Mouse (Mus musculus): Measurements from ENCODE around the gene Prkg1.

Gene Prkg1

DNA sequence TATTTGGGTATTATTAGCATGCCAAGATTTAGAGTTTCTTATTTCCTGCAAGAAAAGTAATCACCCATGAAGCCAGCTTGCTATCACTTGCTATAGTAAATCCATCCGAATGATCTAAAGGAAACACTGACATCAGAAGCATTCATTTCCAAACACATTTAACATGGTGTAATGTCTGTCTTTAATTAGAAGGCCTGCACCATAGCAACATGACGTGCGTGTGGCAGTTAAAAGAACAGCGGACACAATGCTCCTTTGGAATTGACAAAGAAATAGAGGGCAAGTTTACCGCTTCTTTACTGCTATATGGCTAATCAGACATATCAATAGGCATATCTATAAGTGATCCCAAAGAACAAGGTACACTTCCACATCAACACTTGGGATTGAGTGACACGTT is 733.2 kb downstream of the Prkg1 start:
- DNase-seq: no peak

DNA sequence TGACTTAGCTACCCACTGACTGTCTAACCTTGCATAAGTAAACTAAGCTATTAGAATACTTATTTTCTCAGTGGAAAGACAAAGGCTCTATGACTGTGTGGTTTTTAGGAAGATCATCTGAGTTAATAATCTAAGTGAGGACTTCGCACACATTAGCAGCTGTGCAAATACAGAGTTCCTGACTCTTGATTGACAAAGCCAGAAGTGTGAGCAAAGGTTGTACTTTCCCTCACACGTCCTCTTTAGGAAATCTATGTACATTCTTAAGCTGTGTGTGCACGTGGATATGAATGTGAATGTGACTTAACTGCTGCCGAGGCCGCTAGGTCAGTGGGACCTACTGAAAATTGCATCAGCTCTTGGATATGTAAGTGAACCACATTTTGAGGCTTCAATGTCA is 738.0 kb downstream of the Prkg1 start:
- no peak for DNase-seq

- no peak for DNase-seq
These were observed 753.2 kb downstream of the Prkg1 start for GRCm38 (mm10) chr19:31011528-31012133.

GRCm38 (mm10) chr19:30998572-30998971 is 766.3 kb downstream of the Prkg1 start:
- DNase-seq: no peak

- no peak for DNase-seq
These were observed 774.4 kb downstream of the Prkg1 start for GRCm38 (mm10) chr19:30990390-30990789.

- DNase-seq: no peak
These were observed 782.4 kb downstream of the Prkg1 start for GRCm38 (mm10) chr19:30982436-30982835.

GRCm38 (mm10) chr19:30978096-30978495 is 786.7 kb downstream of the Prkg1 start:
- DNase-seq: no peak

GRCm38 (mm10) chr19:30950610-30951009 is 814.2 kb downstream of the Prkg1 start:
- no peak for DNase-seq

GRCm38 (mm10) chr19:30948202-30948601 is 816.6 kb downstream of the Prkg1 start:
- no peak for DNase-seq

DNA sequence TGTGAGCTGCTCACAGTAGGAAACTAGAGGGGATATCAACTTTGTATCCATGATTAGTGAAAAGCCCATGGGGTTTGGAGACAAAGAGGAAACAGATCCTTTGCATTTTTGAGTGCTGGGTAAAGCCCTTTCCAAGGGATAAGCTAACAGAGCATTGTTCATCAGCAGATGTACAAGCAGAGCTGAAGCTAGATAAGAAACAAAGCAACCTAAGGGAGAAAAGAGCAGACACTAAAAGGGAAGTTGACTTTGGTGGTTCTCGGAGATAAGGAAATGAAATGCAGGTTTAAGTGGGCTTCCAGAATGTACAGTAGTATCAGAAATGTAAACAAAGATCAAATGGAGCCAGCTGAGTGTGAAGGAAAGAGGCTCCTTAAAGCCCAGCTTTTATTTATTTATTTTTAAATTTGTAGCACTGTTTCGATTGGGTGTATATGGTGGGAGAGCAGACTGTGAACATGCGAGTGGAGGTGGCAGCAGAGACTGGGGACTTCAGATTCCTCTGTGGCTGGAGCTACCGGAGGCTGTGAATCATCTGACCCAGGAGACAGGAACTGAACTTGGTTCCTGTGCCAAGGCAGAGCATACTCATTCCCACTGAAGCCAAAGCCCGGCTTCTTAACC is 822.4 kb downstream of the Prkg1 start:
- DNase-seq: no peak

GRCm38 (mm10) chr19:30938058-30938457 is 826.8 kb downstream of the Prkg1 start:
- no peak for DNase-seq

- DNase-seq: no peak
These were observed 833.2 kb downstream of the Prkg1 start for GRCm38 (mm10) chr19:30931469-30932192.

GRCm38 (mm10) chr19:30924032-30924431 is 840.8 kb downstream of the Prkg1 start:
- DNase-seq: no peak

- DNase-seq: no peak
These were observed 862.5 kb downstream of the Prkg1 start for GRCm38 (mm10) chr19:30902290-30902689.

GRCm38 (mm10) chr19:30901025-30901424 is 863.8 kb downstream of the Prkg1 start:
- no peak for DNase-seq

DNA sequence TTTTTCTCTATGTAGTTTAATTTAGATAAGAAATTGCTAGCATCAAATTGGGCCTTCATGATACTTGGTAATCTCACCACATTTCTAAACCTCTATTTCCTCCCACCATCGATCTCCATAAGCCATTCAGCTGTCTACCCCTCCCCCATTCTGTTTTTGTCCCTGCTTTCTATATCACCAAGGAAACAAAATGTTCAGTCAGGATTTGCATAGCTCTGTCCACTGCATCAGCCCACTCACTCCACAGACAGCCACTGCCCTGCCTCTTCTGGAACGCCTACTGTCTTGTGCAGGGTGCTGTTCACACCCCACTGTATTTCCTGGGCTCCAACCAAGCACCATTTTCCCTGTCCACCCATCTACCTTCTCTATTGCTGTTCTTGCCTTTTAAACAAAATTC is 874.5 kb downstream of the Prkg1 start:
- DNase-seq: no peak

DNA sequence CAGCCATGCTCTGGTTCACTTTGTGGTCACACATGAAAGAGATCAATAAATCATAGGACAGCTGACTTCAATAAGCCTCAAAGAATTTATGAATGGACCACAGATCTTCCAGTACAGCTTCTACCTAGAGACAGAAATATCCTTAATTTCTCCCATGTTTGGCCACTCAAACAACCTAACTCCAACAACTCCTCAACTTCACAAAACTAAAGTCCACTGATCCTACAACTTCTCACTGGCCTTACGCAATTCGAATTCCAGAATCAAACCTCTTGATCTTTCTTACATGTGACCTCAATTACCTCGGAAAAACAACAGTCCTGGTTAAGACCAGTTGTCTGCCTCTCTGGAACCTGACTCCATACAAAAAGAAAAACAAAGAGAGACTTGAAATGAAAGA is 875.0 kb downstream of the Prkg1 start:
- no peak for DNase-seq

- no peak for DNase-seq
These were observed 903.4 kb downstream of the Prkg1 start for GRCm38 (mm10) chr19:30861441-30861840.

GRCm38 (mm10) chr19:30851023-30851422 is 913.8 kb downstream of the Prkg1 start:
- DNase-seq: no peak

GRCm38 (mm10) chr19:30844916-30845315 is 919.9 kb downstream of the Prkg1 start:
- no peak for DNase-seq

DNA sequence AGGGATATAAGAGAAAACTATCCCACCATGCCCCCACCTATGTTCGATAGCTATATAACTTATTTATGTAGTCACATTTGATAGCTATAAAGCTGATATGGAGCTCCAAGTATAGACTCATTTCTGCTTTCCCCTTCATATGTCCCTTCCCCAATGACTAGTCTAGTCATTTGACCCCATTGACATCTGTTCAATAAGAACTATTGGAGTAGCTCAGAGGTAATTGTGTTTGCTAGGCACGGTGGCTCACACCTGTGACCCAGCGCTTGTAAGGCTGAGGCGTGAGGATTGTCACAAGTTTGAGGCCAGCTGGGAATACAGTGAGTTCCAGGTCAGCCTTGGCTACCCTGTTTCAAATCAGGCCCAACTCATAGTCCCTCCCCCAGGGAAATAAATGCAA is 921.2 kb downstream of the Prkg1 start:
- DNase-seq: no peak

- DNase-seq: peak in 1 of 2 experiments; percentile 3
These were observed 921.7 kb downstream of the Prkg1 start for GRCm38 (mm10) chr19:30843052-30843564.

GRCm38 (mm10) chr19:30842640-30843039 is 922.2 kb downstream of the Prkg1 start:
- DNase-seq: no peak

DNA sequence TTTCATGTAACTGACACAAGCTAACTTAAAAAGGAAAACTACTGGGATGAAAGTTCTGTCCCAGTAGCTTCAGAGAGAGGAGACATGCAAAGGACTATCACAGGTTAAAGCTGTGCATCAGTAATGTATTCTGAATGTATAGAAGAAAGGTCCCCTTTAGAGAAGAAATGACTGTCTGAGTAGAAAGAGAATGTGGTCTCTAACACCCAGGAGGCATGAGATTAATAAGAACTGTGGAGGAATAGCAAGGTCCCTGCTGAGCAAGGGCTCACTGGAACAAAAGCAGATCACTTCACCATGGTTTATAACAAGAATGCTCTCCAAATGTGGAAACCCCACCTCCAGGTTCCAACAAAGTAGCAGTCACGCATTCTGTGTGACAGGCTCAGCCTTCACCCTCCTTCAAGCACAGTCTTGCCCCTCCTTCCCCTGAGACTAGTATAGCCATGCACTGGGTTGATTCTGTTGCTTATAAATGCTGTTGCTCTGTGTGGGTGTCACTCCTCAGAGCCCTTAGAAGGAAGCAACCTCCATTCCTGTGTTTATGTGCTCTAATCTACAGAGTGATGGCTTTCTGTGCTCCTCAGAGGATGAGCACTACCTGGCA is 931.7 kb downstream of the Prkg1 start:
- DNase-seq: no peak

Measured in lung, adult 18-20 months (tissue).